Mouse (Mus musculus) lung, adult 2 months (tissue): ENCODE measurements around the gene Mpp5. TPM values are rescaled to one million over a fixed set of nuclear protein-coding genes. Genes with fewer than 3 reads are reported as not detected.

Experiments used
- DNase-seq: peaks from one replicate; pipeline ENCODE4 v3.0.0; 2022
- H3K4me1 ChIP-seq: fragments of 200-500 bp; 2 replicates; pipeline ENCODE4 v1.6.1; 2011; ENCODE audit warnings: low read length; ENCODE audit not compliant: control insufficient read depth, insufficient read depth
- H3K4me3 ChIP-seq: fragments of 200-500 bp; replicated peaks from 2 replicates; pipeline ENCODE3; 2011; ENCODE audit warnings: low read depth, mild to moderate bottlenecking, control low read depth, low read length; ENCODE audit errors: extremely low read depth
- CTCF ChIP-seq: fragments of 200-500 bp; IDR thresholded peaks from 2 replicates; pipeline ENCODE4 v1.5.1; 2011; ENCODE audit warnings: mild to moderate bottlenecking, low read length, control low read depth; ENCODE audit not compliant: insufficient read depth
- POLR2A ChIP-seq: fragments of 200-500 bp; IDR thresholded peaks from 2 replicates; pipeline ENCODE4 v1.6.1; 2011; ENCODE audit warnings: low read depth, mild to moderate bottlenecking, control low read depth, low read length, borderline replicate concordance; ENCODE audit errors: extremely low read depth
- WGBS: fragments of 180-500 bp; shearing (Covaris S2); methylation state at CpG from one replicate; pipeline ENCODE4 v1.1.7; 2018; 5-methylcytosine and 5-hydroxymethylcytosine counted together
- polyA plus RNA-seq: library from polyadenylated mRNA; depleted of rRNA; stranded (reverse); fragments of >200 nt; gene quantifications from 2 replicates; pipeline ENCODE4 v1.2.3, GENCODE M21; 2012

The Mpp5 gene
- polyA plus RNA-seq, 1 experiment = 5.5 TPM

GRCm38 (mm10) chr12:78769031-78769713, 20.5 kb downstream of the Mpp5 start:
- DNase-seq = no peak
- H3K4me1 ChIP-seq = peaks cover 3% of the 10 kb centered on the region
- WGBS = 53% methylated on average over 6 of the region's 6 CpGs
- TF ChIP-seq CTCF (no peak), POLR2A (no peak)
- H3K4me3 ChIP-seq = no peak overlapping the region

GRCm38 (mm10) chr12:78773211-78773610, 24.5 kb downstream of the Mpp5 start:
- TF ChIP-seq POLR2A = no peak
- TF ChIP-seq CTCF = no peak
- peaks cover 3% of the 10 kb centered on the region for H3K4me1 ChIP-seq
- no peak for DNase-seq
- WGBS = 36% methylated on average over 2 of the region's 2 CpGs
- H3K4me3 ChIP-seq = no peak overlapping the region

GRCm38 (mm10) chr12:78777916-78778315, 29.2 kb downstream of the Mpp5 start:
- no peaks in the 10 kb centered on the region for H3K4me1 ChIP-seq
- 54% methylated on average over 2 of the region's 2 CpGs for WGBS
- no peak for TF ChIP-seq POLR2A
- no peak for TF ChIP-seq CTCF
- no peak for DNase-seq
- H3K4me3 ChIP-seq = no peak overlapping the region

GRCm38 (mm10) chr12:78778423-78779067, 29.8 kb downstream of the Mpp5 start:
- no peak for DNase-seq
- H3K4me3 ChIP-seq = no peak overlapping the region
- TF ChIP-seq POLR2A = no peak
- no peak for TF ChIP-seq CTCF
- H3K4me1 ChIP-seq = no peaks in the 10 kb centered on the region
- 66% methylated on average over 4 of the region's 4 CpGs for WGBS

GRCm38 (mm10) chr12:78788266-78788873, 39.7 kb downstream of the Mpp5 start:
- H3K4me3 ChIP-seq = no peak overlapping the region
- no peak for TF ChIP-seq POLR2A
- no peak for TF ChIP-seq CTCF
- H3K4me1 ChIP-seq = peaks cover 2% of the 10 kb centered on the region; the same call in 1 of the 2 replicates
- 37% methylated on average over 3 of the region's 3 CpGs for WGBS
- no peak for DNase-seq

GRCm38 (mm10) chr12:78790791-78791190, 42.1 kb downstream of the Mpp5 start:
- Histone ChIP-seq H3K4me3 (no peak overlapping the region), H3K4me1 (peaks cover 2% of the 10 kb centered on the region)
- TF ChIP-seq POLR2A (no peak), CTCF (no peak)
- 36% methylated on average over 2 of the region's 2 CpGs for WGBS
- DNase-seq = no peak

- Histone ChIP-seq H3K4me1 (peaks cover 2% of the 10 kb centered on the region), H3K4me3 (no peak overlapping the region)
- TF ChIP-seq CTCF = no peak
- DNase-seq = no peak
- WGBS = 40% methylated on average over 1 of the region's 1 CpGs
Measured at GRCm38 (mm10) chr12:78794236-78794635, 45.5 kb downstream of the Mpp5 start.

GRCm38 (mm10) chr12:78800036-78800435, 51.3 kb downstream of the Mpp5 start:
- no peak for DNase-seq
- Histone ChIP-seq H3K4me1 (no peaks in the 10 kb centered on the region), H3K4me3 (no peak overlapping the region)
- WGBS = 78% methylated on average over 3 of the region's 3 CpGs
- no peak for TF ChIP-seq CTCF
- no peak for TF ChIP-seq POLR2A

- Histone ChIP-seq H3K4me3 (no peak overlapping the region), H3K4me1 (no peaks in the 10 kb centered on the region)
- no peak for TF ChIP-seq CTCF
- no peak for TF ChIP-seq POLR2A
- no peak for DNase-seq
Measured at GRCm38 (mm10) chr12:78801836-78802235, 53.1 kb downstream of the Mpp5 start.

- TF ChIP-seq POLR2A (no peak), CTCF (no peak)
- H3K4me3 ChIP-seq = no peak overlapping the region
- no peak for DNase-seq
- H3K4me1 ChIP-seq = no peaks in the 10 kb centered on the region
Measured at GRCm38 (mm10) chr12:78814437-78814836, 65.7 kb downstream of the Mpp5 start.

- WGBS = 75% methylated on average over 2 of the region's 2 CpGs
- H3K4me3 ChIP-seq = no peak overlapping the region
- H3K4me1 ChIP-seq = no peaks in the 10 kb centered on the region
- DNase-seq = no peak
- no peak for TF ChIP-seq CTCF
- TF ChIP-seq POLR2A = no peak
Measured at GRCm38 (mm10) chr12:78834496-78834895, 85.8 kb downstream of the Mpp5 start.
